Mouse (Mus musculus): ENCODE measurements around the gene Ckmt1. TPM values are rescaled to one million over a fixed set of nuclear protein-coding genes. Genes with fewer than 3 reads are reported as not detected.
"Not testable (repeated sequence)": the region's sequence is repeated elsewhere in the genome, so short reads cannot be mapped to it uniquely, and the experiment has no call there.

The Ckmt1 gene
- polyA plus RNA-seq, 1 experiment from 2014 or later = 0.88 TPM

DNA sequence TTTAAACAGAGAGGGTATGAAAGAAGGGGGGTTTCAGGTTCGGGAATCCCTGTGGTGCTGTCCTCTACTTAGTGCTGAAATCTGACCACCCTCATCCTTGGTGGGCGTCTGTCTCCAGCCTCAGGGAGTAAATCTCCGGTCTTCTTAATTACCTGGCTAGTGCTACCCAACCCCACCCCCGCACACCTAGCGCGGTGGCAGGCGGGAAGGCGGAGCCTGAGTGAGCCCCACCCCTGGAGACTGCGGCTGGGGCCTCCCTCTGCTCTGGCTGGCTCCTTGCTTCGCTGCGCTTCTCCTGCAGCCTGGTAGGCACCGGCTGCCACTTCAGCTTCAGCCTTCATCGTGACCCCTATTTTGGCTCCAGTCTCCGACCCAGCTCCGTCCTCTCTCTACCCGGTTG is 867 bp downstream of the Ckmt1 start:
- ATAC-seq (replicated peaks; ENCODE audit: insufficient number of reproducible peaks, insufficient read depth, low FRiP score, low read depth) = no peak
- peak overlapping the region; percentile 14; the same call in 1 of the 2 replicates for H3K4me3 ChIP-seq
- H3K9ac ChIP-seq = no peak overlapping the region
- no peak overlapping the region for H3K27ac ChIP-seq
- WGBS = 2% methylated on average over 16 of the region's 16 CpGs
- no peaks in the 10 kb centered on the region for H3K36me3 ChIP-seq
- H3K9me3 ChIP-seq (replicated peaks) = no peaks in the 10 kb centered on the region
- peak overlapping the region; percentile 24 for H3K4me2 ChIP-seq
- peaks cover 50% of the 10 kb centered on the region for H3K27me3 ChIP-seq
- peaks cover 15% of the 10 kb centered on the region for H3K4me1 ChIP-seq (replicated peaks)

DNA sequence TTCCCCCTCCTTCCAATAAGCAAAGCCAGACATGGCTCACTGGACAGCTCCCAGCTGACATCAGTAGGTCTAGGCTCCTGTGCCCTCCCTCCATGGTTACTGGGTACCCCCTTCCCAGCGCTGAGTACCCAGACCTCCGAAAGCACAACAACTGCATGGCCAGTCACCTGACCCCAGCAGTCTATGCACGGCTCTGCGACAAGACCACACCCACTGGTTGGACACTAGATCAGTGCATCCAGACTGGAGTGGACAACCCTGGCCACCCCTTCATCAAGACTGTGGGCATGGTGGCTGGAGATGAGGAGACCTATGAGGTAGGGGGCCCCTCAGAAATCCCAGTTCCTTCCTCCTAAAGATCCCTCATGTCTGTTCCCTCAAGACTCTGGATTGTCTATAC is 1.9 kb downstream of the Ckmt1 start:
- WGBS = 47% methylated on average over 4 of the region's 4 CpGs
- ATAC-seq (replicated peaks; ENCODE audit: insufficient number of reproducible peaks, insufficient read depth, low FRiP score, low read depth) = no peak
- H3K4me3 ChIP-seq = no peak overlapping the region
- H3K36me3 ChIP-seq = no peaks in the 10 kb centered on the region
- H3K27me3 ChIP-seq = peaks cover 50% of the 10 kb centered on the region
- H3K9me3 ChIP-seq (replicated peaks) = no peaks in the 10 kb centered on the region
- no peak overlapping the region for H3K4me2 ChIP-seq
- peaks cover 9% of the 10 kb centered on the region for H3K4me1 ChIP-seq (replicated peaks)
- H3K9ac ChIP-seq = no peak overlapping the region
- no peak overlapping the region for H3K27ac ChIP-seq

DNA sequence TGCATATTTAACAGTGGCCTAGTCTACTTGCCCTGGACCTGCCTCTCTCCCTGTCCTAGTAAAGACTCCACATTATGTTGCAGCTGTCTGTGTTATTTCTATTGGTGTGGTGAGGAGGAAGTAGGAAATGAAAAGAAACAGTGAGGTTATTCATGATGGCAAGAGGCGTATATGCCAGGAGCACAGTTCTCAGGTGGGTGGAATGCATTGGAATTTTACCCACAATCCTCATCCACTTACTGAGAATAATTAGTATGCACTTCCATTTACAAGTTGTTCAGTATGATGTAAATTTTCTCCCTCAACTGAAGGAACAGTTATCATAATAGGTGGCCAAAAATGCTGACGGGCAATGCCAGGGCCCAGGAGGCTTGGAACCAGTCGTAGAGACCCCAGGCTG is 6.1 kb downstream of the Ckmt1 start:
- ATAC-seq (replicated peaks; ENCODE audit: insufficient number of reproducible peaks, insufficient read depth, low FRiP score, low read depth) = no peak
- no peak overlapping the region for H3K27ac ChIP-seq
- peaks cover 26% of the 10 kb centered on the region for H3K27me3 ChIP-seq
- peaks cover under 1% of the 10 kb centered on the region; the same call in 1 of the 2 replicates for H3K4me1 ChIP-seq (replicated peaks)
- no peaks in the 10 kb centered on the region for H3K36me3 ChIP-seq
- no peak overlapping the region for H3K4me2 ChIP-seq
- H3K4me3 ChIP-seq = no peak overlapping the region
- 73% methylated on average over 3 of the region's 3 CpGs for WGBS
- no peak overlapping the region for H3K9ac ChIP-seq
- no peaks in the 10 kb centered on the region for H3K9me3 ChIP-seq (replicated peaks)

DNA sequence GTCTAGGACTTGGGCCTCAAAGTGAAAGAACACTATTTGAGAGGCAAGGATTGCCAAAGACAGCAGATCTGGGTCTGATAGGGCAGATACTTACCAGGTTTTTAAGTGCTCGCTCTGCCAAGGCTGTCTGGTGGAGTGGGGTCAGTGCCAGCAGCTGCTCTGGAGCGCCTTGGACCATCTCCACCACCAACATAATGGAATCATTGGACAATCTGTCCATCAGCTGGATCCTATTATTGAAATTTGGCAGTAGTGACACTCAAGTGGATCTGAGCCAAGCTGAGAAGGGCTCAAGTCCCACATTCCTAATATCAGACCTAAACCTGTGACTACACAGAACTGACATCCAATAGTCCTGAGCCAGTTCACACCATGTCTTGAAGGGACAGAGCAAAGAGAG is 11.3 kb downstream of the Ckmt1 start:
- WGBS = 58% methylated on average over 2 of the region's 2 CpGs
- Histone ChIP-seq H3K4me3 (no peak overlapping the region), H3K27ac (no peak overlapping the region), H3K4me1 (replicated peaks) (no peaks in the 10 kb centered on the region), H3K27me3 (no peaks in the 10 kb centered on the region), H3K36me3 (no peaks in the 10 kb centered on the region), H3K4me2 (no peak overlapping the region), H3K9ac (no peak overlapping the region), H3K9me3 (replicated peaks) (no peaks in the 10 kb centered on the region)
- ATAC-seq (replicated peaks; ENCODE audit: insufficient number of reproducible peaks, insufficient read depth, low FRiP score, low read depth) = no peak

DNA sequence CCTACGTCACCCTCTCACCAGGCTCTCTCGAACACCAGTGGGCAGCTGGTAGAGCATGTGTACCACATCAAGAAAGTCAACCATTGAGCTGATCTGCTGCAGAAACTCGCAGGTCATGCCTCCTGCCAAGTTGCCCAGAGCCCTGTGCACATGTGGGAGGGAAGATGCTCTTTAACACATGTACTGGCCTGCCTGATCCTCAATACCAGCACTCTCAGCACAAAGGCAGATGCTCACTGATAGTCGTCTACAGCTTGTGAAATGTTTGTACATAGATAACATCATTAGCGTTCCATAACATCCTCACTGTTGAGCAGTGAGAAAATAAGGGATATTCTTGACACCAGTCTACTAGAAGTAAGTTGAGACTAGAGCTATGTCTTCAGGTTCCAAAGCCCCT is 13.4 kb downstream of the Ckmt1 start:
- Histone ChIP-seq H3K9ac (no peak overlapping the region), H3K4me3 (no peak overlapping the region), H3K27me3 (no peaks in the 10 kb centered on the region), H3K36me3 (no peaks in the 10 kb centered on the region), H3K9me3 (replicated peaks) (no peaks in the 10 kb centered on the region), H3K4me2 (no peak overlapping the region), H3K27ac (no peak overlapping the region), H3K4me1 (replicated peaks) (no peaks in the 10 kb centered on the region)
- no peak for ATAC-seq (replicated peaks; ENCODE audit: insufficient number of reproducible peaks, insufficient read depth, low FRiP score, low read depth)
- 77% methylated on average over 5 of the region's 5 CpGs for WGBS

DNA sequence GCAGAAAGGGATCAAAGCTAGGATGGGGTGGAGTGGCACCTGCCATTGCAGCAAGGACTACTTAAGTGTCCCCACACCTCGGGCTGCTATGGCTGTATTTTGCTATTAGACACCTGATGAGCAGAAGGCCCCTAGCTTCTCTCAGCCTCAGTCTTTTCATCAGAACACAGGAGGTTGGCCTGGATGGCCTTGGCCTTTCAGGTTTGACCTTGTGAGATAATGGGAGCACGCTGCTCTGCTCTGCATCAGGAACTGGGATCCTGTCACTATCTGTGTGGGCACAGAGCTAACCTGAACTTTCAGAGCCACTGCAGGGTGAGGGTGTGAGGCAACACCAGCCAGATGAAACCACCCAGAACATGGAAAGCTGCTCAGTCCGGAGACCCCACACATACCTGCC is 14.8 kb downstream of the Ckmt1 start:
- no peak for ATAC-seq (replicated peaks; ENCODE audit: insufficient number of reproducible peaks, insufficient read depth, low FRiP score, low read depth)
- Histone ChIP-seq H3K9me3 (replicated peaks) (no peaks in the 10 kb centered on the region), H3K27ac (no peak overlapping the region), H3K9ac (no peak overlapping the region), H3K36me3 (no peaks in the 10 kb centered on the region), H3K4me2 (no peak overlapping the region), H3K27me3 (no peaks in the 10 kb centered on the region), H3K4me3 (no peak overlapping the region), H3K4me1 (replicated peaks) (no peaks in the 10 kb centered on the region)
- 57% methylated on average over 3 of the region's 3 CpGs for WGBS

DNA sequence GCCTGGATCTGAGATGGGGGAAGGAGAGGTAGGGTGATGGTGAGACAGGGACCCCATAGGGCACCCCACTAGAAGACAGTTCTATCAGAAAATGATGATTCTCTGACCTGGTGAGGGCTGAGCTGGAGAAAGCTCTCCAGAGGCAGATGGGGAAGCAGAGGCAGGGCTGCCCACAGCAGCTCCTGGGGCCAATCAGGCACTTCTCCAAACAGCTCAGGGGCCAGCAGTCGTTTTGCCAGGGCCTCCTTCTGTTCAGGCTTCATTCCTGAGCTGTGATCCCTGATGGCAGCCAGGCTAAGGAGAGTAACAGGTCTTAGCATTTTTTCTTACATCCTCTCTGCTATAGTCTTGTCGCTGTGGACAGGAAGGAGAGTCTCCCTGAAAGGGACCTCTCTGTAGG is 17.3 kb downstream of the Ckmt1 start:
- ATAC-seq (replicated peaks; ENCODE audit: insufficient number of reproducible peaks, insufficient read depth, low FRiP score, low read depth) = no peak
- Histone ChIP-seq H3K4me3 (no peak overlapping the region), H3K27me3 (no peaks in the 10 kb centered on the region), H3K4me2 (no peak overlapping the region), H3K9ac (no peak overlapping the region), H3K9me3 (replicated peaks) (no peaks in the 10 kb centered on the region), H3K27ac (no peak overlapping the region), H3K36me3 (no peaks in the 10 kb centered on the region), H3K4me1 (replicated peaks) (no peaks in the 10 kb centered on the region)
- WGBS = 50% methylated on average over 2 of the region's 2 CpGs

GRCm38 (mm10) chr2:121386961-121387575 is 29.6 kb downstream of the Ckmt1 start, which contains the start of gene Strc:
Strc (minus strand) TSS chr2:121387168.
- H3K9me3 ChIP-seq (replicated peaks); H3K4me1 ChIP-seq (replicated peaks); ATAC-seq (replicated peaks; ENCODE audit: insufficient number of reproducible peaks, insufficient read depth, low FRiP score, low read depth); H3K9ac ChIP-seq; H3K4me2 ChIP-seq; H3K36me3 ChIP-seq; H3K27me3 ChIP-seq; H3K4me3 ChIP-seq; H3K27ac ChIP-seq: not testable (repeated sequence)
- 94% methylated on average over 17 of the region's 17 CpGs for WGBS

DNA sequence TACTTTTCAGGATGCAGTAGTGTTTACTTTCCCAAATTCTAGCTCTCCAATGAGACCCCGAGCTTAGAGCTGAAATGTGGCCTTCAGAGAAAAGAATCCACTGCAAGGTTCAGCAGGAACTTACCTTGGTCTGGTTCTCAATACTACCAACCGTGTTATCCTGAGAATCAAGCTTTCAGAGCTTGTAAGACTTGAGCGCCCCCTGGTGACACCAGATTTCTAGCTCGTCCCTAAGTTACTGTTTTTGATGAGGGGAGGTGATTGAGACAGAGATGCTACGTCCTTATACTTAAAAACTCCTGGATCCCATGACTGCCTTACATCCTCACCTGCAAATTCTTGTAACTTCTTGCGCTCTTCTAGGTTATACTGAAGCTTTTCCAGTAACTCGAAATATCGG is 39.1 kb downstream of the Ckmt1 start:
- Histone ChIP-seq H3K9me3 (replicated peaks) (no peaks in the 10 kb centered on the region), H3K4me1 (replicated peaks) (no peaks in the 10 kb centered on the region), H3K27ac (no peak overlapping the region), H3K36me3 (no peaks in the 10 kb centered on the region), H3K4me3 (no peak overlapping the region), H3K27me3 (no peaks in the 10 kb centered on the region), H3K4me2 (no peak overlapping the region), H3K9ac (no peak overlapping the region)
- 11% methylated on average over 8 of the region's 8 CpGs for WGBS
- ATAC-seq (replicated peaks; ENCODE audit: insufficient number of reproducible peaks, insufficient read depth, low FRiP score, low read depth) = no peak

- no peak overlapping the region for H3K4me3 ChIP-seq
- no peaks in the 10 kb centered on the region for H3K9me3 ChIP-seq (replicated peaks)
- H3K27ac ChIP-seq = no peak overlapping the region
- no peak overlapping the region for H3K9ac ChIP-seq
- ATAC-seq (replicated peaks; ENCODE audit: insufficient number of reproducible peaks, insufficient read depth, low FRiP score, low read depth) = no peak
- no peak overlapping the region for H3K4me2 ChIP-seq
- no peaks in the 10 kb centered on the region for H3K27me3 ChIP-seq
- no peaks in the 10 kb centered on the region for H3K36me3 ChIP-seq
- H3K4me1 ChIP-seq (replicated peaks) = no peaks in the 10 kb centered on the region
These were observed 45.8 kb downstream of the Ckmt1 start for GRCm38 (mm10) chr2:121403296-121403695.

DNA sequence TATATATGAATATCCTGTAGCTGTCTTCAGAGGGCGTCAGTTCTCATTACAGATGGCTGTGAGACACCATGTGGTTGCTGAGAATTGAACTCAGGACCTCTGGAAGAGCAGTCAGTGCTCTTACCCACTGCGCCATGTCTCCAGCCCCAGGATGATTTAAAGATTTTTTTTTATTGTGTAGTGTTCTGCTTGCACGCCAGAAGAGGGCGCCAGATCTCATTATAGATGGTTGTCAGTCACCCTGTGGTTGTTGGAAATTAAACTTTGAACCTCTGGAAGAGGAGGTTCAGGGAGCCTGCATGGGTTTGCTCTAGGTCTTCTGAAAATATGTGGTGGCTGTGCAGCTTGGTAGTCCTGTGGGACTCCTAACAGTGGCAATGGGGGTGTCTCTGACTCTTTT is 50.6 kb downstream of the Ckmt1 start:
- peaks cover 3% of the 10 kb centered on the region; the same call in 1 of the 2 replicates for H3K4me1 ChIP-seq (replicated peaks)
- H3K27me3 ChIP-seq = no peaks in the 10 kb centered on the region
- no peak overlapping the region for H3K4me2 ChIP-seq
- no peak overlapping the region for H3K4me3 ChIP-seq
- no peaks in the 10 kb centered on the region for H3K36me3 ChIP-seq
- WGBS = 37% methylated on average over 4 of the region's 4 CpGs
- H3K27ac ChIP-seq = no peak overlapping the region
- no peak for ATAC-seq (replicated peaks; ENCODE audit: insufficient number of reproducible peaks, insufficient read depth, low FRiP score, low read depth)
- H3K9me3 ChIP-seq (replicated peaks) = no peaks in the 10 kb centered on the region
- H3K9ac ChIP-seq = no peak overlapping the region

DNA sequence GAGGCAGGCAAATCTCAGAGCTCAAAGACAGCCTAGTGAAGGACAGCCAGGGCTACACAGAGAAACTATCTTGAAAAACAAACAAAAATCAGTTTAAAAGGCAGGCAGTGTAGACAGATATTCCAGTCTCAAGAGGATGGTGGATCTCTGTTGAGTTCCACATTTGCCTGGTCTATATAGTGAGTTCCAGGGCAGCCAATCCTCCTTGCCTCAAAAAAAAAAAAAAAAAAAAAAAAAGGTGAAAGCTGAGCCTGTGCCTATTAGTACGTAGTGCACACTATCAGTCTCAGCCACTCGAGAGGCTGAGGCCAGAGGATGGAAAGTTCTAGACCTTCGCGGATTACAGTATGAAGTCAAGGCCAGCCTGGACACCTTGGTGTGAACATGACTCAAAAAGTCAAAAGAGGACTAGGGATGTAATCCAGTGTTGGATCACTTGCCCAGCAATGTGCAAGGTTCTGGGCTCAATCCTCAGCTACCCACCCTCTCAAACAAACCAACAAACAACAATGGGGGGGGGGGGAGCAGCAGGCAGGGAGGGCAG is 55.4 kb downstream of the Ckmt1 start:
- Histone ChIP-seq H3K4me1 (replicated peaks) (peaks cover 18% of the 10 kb centered on the region), H3K9ac (peak overlapping the region; percentile 100), H3K36me3 (peaks cover 5% of the 10 kb centered on the region), H3K4me3 (peak overlapping the region; percentile 100), H3K27me3 (no peaks in the 10 kb centered on the region), H3K27ac (peak overlapping the region; percentile 99), H3K9me3 (replicated peaks) (no peaks in the 10 kb centered on the region), H3K4me2 (peak overlapping the region; percentile 72)
- WGBS = 6% methylated on average over 4 of the region's 4 CpGs
- no peak for ATAC-seq (replicated peaks; ENCODE audit: insufficient number of reproducible peaks, insufficient read depth, low FRiP score, low read depth)

Data from heart, embryonic 15.5 days (tissue).